Mouse (Mus musculus): Measurements from ENCODE around the gene Hoxb5.

DNA sequence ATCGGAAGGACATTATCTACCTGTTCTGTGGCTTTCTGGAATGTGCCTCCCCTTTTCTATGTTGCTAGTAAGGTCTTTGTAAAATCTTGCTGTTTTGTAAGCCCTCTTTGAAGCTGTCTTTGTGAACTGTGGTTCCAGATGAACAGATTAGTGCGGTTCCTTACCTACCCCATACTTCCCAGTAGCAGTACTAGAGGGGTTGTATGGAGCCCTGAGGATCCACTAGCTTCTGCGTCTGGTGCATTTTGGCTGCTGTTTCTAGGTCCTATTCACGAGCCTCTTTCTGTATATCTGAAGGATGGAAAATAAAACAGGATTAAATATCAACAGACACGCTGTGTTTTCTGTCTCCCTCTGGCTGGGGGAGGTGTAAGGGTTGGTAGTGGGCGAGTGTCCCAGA is 13.3 kb upstream of the Hoxb5 start:
- no peak for TF ChIP-seq POLR2A (IDR thresholded peaks at IDR 0.05; ENCODE audit: extremely low read depth, insufficient read depth, low read length)
- no peak for TF ChIP-seq CTCF (IDR thresholded peaks at IDR 0.05; ENCODE audit: low read depth, low read length)
